Mouse (Mus musculus) midbrain, embryonic 16.5 days (tissue): ENCODE data around the gene Limd2. TPM values are rescaled to one million over a fixed set of nuclear protein-coding genes. Genes with fewer than 3 reads are reported as not detected.
A peak's percentile ranks its signal among the peaks of the same experiment; 100 is the strongest.

Source experiments
- ATAC-seq: fragments of 200-750 bp; cut with Nextera tagmentation; 2 replicates; pipeline ENCODE4 v1.8.0; 2017; ENCODE audit warnings: moderate TSS enrichment
- H3K27ac ChIP-seq: fragments of 300-500 bp; sonication (generic); 2 replicates; pipeline ENCODE4 v1.5.1; 2014; ENCODE audit warnings: mild to moderate bottlenecking, low read length, mixed read lengths
- H3K27me3 ChIP-seq: fragments of 300-500 bp; sonication (generic); 2 replicates; pipeline ENCODE4 v1.6.1; 2014; ENCODE audit warnings: low read depth, low read length, mixed read lengths; ENCODE audit not compliant: control insufficient read depth, insufficient read depth
- H3K36me3 ChIP-seq: fragments of 300-500 bp; sonication (generic); 2 replicates; pipeline ENCODE4 v1.6.1; 2014; ENCODE audit warnings: mild to moderate bottlenecking, low read length, moderate library complexity, mixed read lengths; ENCODE audit not compliant: control insufficient read depth, insufficient read depth
- H3K4me1 ChIP-seq: fragments of 300-500 bp; sonication (generic); 2 replicates; pipeline ENCODE4 v1.6.1; 2014; ENCODE audit warnings: mild to moderate bottlenecking, low read length, mixed read lengths; ENCODE audit not compliant: control insufficient read depth, insufficient read depth
- H3K4me2 ChIP-seq: fragments of 300-500 bp; sonication (generic); 2 replicates; pipeline ENCODE4 v1.6.1; 2014; ENCODE audit warnings: mild to moderate bottlenecking, low read length, mixed read lengths
- H3K4me3 ChIP-seq: fragments of 300-500 bp; sonication (generic); 2 replicates; pipeline ENCODE4 v1.5.1; 2014; ENCODE audit warnings: low read depth, mild to moderate bottlenecking, low read length, moderate library complexity, mixed read lengths
- H3K9ac ChIP-seq: fragments of 300-500 bp; sonication (generic); 2 replicates; pipeline ENCODE4 v1.6.1; 2014; ENCODE audit warnings: low read depth, low read length, mixed read lengths
- H3K9me3 ChIP-seq: fragments of 300-500 bp; sonication (generic); replicated peaks from 2 replicates; pipeline ENCODE4 v1.6.1; 2014; ENCODE audit warnings: mild to moderate bottlenecking, low read length, mixed read lengths; ENCODE audit not compliant: control insufficient read depth, poor library complexity, severe bottlenecking
- WGBS: fragments of 180-500 bp; shearing (Covaris S2); extraction: QIAGEN DNeasy Blood & Tissue Kit; methylation state at CpG from one replicate; pipeline ENCODE4 v1.1.7; 2014; 5-methylcytosine and 5-hydroxymethylcytosine counted together
- polyA plus RNA-seq: library from polyadenylated mRNA; unstranded; fragments of >200 nt; fragmentation: Nextera tagmentation; extraction: Ambion mirVana; gene quantifications from 2 replicates; pipeline ENCODE4 v1.2.1, GENCODE M21; 2015

The Limd2 gene
- polyA plus RNA-seq, 1 experiment from 2014 or later: 143 TPM

GRCm38 (mm10) chr11:106176372-106176771 lies 15.7 kb upstream of the Limd2 start:
- WGBS: 86% methylated on average over 5 of the region's 5 CpGs
- H3K36me3 ChIP-seq: peaks cover 4% of the 10 kb centered on the region
- ATAC-seq: no peak
- H3K4me2 ChIP-seq: no peak overlapping the region
- no peak overlapping the region for H3K9ac ChIP-seq
- no peaks in the 10 kb centered on the region for H3K9me3 ChIP-seq
- no peaks in the 10 kb centered on the region for H3K4me1 ChIP-seq
- H3K27ac ChIP-seq: no peak overlapping the region
- H3K27me3 ChIP-seq: no peaks in the 10 kb centered on the region
- no peak overlapping the region for H3K4me3 ChIP-seq

DNA sequence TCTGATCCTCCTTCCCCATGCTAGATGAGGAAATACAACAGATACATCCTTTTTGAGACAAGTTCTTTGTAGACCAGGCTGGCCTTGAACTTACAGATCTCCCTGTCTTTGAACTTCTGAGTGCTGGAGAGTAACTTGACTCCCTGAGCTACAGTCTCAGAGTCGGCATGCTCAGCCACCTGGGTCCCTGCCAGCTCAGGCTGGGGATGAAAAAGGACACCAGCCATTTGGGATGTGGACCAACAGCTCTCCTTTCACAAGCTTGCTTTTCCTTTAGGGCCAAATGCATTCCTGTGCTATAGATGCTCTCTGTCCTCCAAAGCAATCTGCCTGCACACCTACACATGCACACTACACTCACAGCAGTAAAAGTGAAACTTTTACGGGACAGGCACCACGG lies 14.4 kb upstream of the Limd2 start:
- no peak for ATAC-seq
- H3K4me1 ChIP-seq: no peaks in the 10 kb centered on the region
- WGBS: 80% methylated on average over 3 of the region's 3 CpGs
- no peak overlapping the region for H3K27ac ChIP-seq
- no peak overlapping the region for H3K9ac ChIP-seq
- no peaks in the 10 kb centered on the region for H3K27me3 ChIP-seq
- no peak overlapping the region for H3K4me2 ChIP-seq
- H3K9me3 ChIP-seq: no peaks in the 10 kb centered on the region
- H3K4me3 ChIP-seq: no peak overlapping the region
- H3K36me3 ChIP-seq: peaks cover 10% of the 10 kb centered on the region; the same call in 1 of the 2 replicates

- Histone ChIP-seq H3K27ac (no peak overlapping the region), H3K27me3 (no peaks in the 10 kb centered on the region), H3K4me3 (no peak overlapping the region), H3K4me2 (no peak overlapping the region), H3K4me1 (no peaks in the 10 kb centered on the region), H3K36me3 (peaks cover 11% of the 10 kb centered on the region; the same call in 1 of the 2 replicates), H3K9ac (no peak overlapping the region), H3K9me3 (no peaks in the 10 kb centered on the region)
- ATAC-seq: no peak
- WGBS: 92% methylated on average over 5 of the region's 5 CpGs
Measured at GRCm38 (mm10) chr11:106174372-106174771, 13.7 kb upstream of the Limd2 start.

DNA sequence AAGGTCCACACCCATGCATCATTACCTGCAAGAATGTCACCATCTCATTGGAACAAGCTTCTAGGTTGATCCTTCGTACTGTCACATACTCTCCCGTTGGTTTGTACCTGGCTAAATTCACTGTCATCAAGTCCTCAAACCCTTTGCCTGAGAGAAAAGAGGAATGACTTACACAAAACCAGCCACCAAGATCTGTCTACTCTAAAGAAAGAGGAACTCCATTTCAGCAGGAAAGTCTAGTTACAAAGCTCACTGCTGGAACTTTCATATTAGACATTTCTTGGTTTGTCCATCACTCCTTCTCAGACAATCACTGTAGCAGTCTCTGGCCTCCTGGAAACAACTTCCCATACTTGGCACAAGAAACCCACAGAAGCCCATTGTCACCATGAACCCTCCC lies 12.6 kb upstream of the Limd2 start:
- peaks cover 11% of the 10 kb centered on the region; the same call in 1 of the 2 replicates for H3K36me3 ChIP-seq
- no peak for ATAC-seq
- H3K27me3 ChIP-seq: no peaks in the 10 kb centered on the region
- no peak overlapping the region for H3K9ac ChIP-seq
- no peaks in the 10 kb centered on the region for H3K4me1 ChIP-seq
- no peaks in the 10 kb centered on the region for H3K9me3 ChIP-seq
- no peak overlapping the region for H3K27ac ChIP-seq
- no peak overlapping the region for H3K4me3 ChIP-seq
- 95% methylated on average over 2 of the region's 2 CpGs for WGBS
- no peak overlapping the region for H3K4me2 ChIP-seq

DNA sequence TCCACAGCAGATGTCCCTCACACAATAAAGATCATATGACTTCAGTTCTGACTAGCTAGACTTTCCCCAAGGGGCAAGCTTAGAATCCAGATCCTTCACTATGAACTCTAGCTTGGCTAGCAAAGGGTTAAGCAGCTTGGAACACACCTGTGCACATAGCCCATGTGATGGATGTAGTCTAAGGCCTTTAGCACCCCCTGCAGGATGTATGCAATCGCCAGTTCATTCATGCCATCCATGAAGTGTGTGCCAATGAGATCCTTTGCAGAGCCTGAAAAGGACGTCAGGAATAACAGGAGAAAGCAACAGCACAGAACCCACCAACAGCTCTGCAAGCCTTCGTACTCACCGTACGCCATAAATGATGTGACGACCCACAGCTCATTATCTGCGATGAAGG lies 10.1 kb upstream of the Limd2 start:
- no peak for ATAC-seq
- H3K4me2 ChIP-seq: no peak overlapping the region
- 79% methylated on average over 7 of the region's 7 CpGs for WGBS
- no peak overlapping the region for H3K9ac ChIP-seq
- H3K4me1 ChIP-seq: no peaks in the 10 kb centered on the region
- H3K27ac ChIP-seq: no peak overlapping the region
- peaks cover 17% of the 10 kb centered on the region for H3K36me3 ChIP-seq
- H3K27me3 ChIP-seq: no peaks in the 10 kb centered on the region
- no peaks in the 10 kb centered on the region for H3K9me3 ChIP-seq
- no peak overlapping the region for H3K4me3 ChIP-seq

- H3K4me1 ChIP-seq: no peaks in the 10 kb centered on the region
- H3K36me3 ChIP-seq: peaks cover 22% of the 10 kb centered on the region
- H3K4me3 ChIP-seq: no peak overlapping the region
- 86% methylated on average over 5 of the region's 5 CpGs for WGBS
- H3K27me3 ChIP-seq: no peaks in the 10 kb centered on the region
- H3K9me3 ChIP-seq: no peaks in the 10 kb centered on the region
- H3K27ac ChIP-seq: no peak overlapping the region
- H3K9ac ChIP-seq: no peak overlapping the region
- no peak overlapping the region for H3K4me2 ChIP-seq
- ATAC-seq: no peak
Measured at GRCm38 (mm10) chr11:106167435-106167834, 6.8 kb upstream of the Limd2 start.

DNA sequence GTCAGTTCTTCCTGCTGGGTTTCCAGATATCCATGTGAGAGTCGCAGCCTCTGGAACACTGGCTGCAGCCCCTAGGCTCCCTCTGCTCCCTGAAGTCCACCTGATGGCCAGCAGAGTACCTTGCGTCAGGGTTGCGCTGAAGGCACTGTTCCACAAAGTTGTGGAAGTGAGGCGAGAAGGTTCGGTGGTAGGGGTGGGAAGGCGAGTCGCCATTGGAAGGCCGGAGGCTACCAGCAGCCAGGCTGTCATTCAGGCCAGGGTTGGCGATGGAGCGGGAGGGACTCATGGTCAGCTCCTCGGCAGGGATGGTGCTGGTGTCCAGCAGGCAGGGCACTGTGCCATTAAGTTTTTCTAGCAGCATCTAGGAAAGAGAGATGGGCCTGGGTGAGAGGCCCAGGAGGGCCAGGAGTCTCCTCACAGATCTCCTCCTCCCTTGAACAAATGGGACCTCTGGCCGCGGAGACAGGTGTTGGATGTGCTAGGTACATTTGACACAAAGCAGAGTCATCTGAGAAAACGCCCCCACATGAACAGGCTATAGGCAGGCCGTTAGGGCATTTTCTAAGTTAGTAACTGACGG lies 4.0 kb upstream of the Limd2 start:
- peaks cover 16% of the 10 kb centered on the region for H3K36me3 ChIP-seq

DNA sequence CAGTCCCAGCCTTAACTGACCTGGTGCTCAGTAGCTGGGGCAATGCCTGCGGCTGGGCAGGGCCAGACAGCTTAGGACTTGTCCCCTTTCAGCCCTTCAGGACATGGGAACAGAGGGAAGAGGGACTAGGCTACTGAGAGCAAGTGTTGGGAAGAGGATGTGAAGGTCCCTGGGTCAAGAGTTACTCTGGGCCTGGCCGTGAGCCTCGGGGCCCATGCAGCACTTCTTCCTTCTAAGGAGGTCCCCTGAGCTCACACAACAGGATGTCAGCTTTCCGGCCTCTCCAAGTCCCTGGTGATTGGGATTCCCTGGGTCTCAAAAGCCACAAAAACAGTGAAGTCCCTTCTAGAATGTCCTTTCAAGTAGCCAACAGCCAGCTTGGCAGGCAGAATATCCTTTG lies 2.9 kb upstream of the Limd2 start:
- no peaks in the 10 kb centered on the region for H3K9me3 ChIP-seq
- peaks cover 20% of the 10 kb centered on the region for H3K4me1 ChIP-seq
- H3K27ac ChIP-seq: 0 out of 2 replicates have a peak overlapping the region, but pooled peaks have one; percentile 13
- no peak for ATAC-seq
- H3K36me3 ChIP-seq: peaks cover 16% of the 10 kb centered on the region
- H3K4me2 ChIP-seq: no peak overlapping the region
- WGBS: 92% methylated on average over 4 of the region's 4 CpGs
- H3K9ac ChIP-seq: no peak overlapping the region
- H3K4me3 ChIP-seq: no peak overlapping the region
- no peaks in the 10 kb centered on the region for H3K27me3 ChIP-seq

More for the DNA sequence above, 4.0 kb upstream of the Limd2 start:
- Histone ChIP-seq H3K4me1 (peaks cover 11% of the 10 kb centered on the region), H3K27me3 (no peaks in the 10 kb centered on the region), H3K9ac (no peak overlapping the region), H3K4me2 (no peak overlapping the region), H3K9me3 (no peaks in the 10 kb centered on the region), H3K4me3 (no peak overlapping the region), H3K27ac (no peak overlapping the region)
- no peak for ATAC-seq
- 92% methylated on average over 16 of the region's 16 CpGs for WGBS

- H3K27ac ChIP-seq: no peak overlapping the region
- H3K4me2 ChIP-seq: no peak overlapping the region
- H3K9ac ChIP-seq: no peak overlapping the region
- WGBS: 89% methylated on average over 2 of the region's 2 CpGs
- no peak overlapping the region for H3K4me3 ChIP-seq
- no peaks in the 10 kb centered on the region for H3K9me3 ChIP-seq
- peaks cover 26% of the 10 kb centered on the region for H3K4me1 ChIP-seq
- H3K27me3 ChIP-seq: no peaks in the 10 kb centered on the region
- no peak for ATAC-seq
- H3K36me3 ChIP-seq: peaks cover 16% of the 10 kb centered on the region; the same call in 1 of the 2 replicates
Measured at GRCm38 (mm10) chr11:106162237-106162636, 1.6 kb upstream of the Limd2 start.
